Mouse (Mus musculus) spleen, adult 2 months (tissue): Measurements from ENCODE around the gene Slc10a1.

ENCODE experiments used
- CTCF ChIP-seq: fragments of 200-500 bp; IDR thresholded peaks from 2 replicates; pipeline ENCODE4 v1.5.1; 2011; ENCODE audit warnings: mild to moderate bottlenecking, inconsistent platforms; ENCODE audit not compliant: insufficient read depth, insufficient read length, insufficient replicate concordance; ENCODE audit errors: extremely low read depth
- POLR2A ChIP-seq: fragments of 200-500 bp; IDR thresholded peaks from 2 replicates; pipeline ENCODE4 v1.6.1; 2011; ENCODE audit warnings: low read depth, low read length, inconsistent platforms

DNA sequence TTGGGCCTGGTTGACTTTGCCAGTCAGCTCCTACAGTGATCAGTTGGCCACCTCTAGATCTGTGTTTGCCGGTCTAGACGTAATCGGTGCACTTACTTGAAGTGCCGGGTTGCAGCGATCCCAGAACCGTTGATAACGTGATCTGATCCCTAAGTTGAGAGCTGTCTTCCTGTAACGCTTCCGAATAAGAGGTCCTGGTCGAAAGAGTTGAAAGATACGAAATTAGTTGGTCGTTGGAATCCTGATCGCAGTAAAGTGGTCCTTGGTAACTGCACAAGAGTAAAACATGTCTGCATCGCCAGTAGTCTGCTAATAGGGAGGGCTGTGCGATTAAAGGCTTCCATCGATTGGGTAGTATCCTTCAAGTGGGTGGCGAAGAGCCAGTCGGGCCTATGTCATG is 20.3 kb downstream of the Slc10a1 start:
- no peak for TF ChIP-seq POLR2A
- no peak for TF ChIP-seq CTCF
